Mouse (Mus musculus): ENCODE measurements around the gene Pcdh7. TPM values are rescaled to one million over a fixed set of nuclear protein-coding genes. Genes with fewer than 3 reads are reported as not detected.
A peak's percentile ranks its signal among the peaks of the same experiment; 100 is the strongest.
"Not testable (repeated sequence)": the region's sequence is repeated elsewhere in the genome, so short reads cannot be mapped to it uniquely, and the experiment has no call there.

The Pcdh7 gene
- total RNA-seq, 2 experiments from 2014 or later: 143 to 159 TPM

GRCm38 (mm10) chr5:58039875-58040274, 322.1 kb downstream of the Pcdh7 start:
- no peak for DNase-seq (ENCODE audit: low spot score in 2 of 2)
- intact Hi-C loops (cut with DNase I): no loop called here

- no peak for DNase-seq (ENCODE audit: low spot score in 2 of 2)
- intact Hi-C loops (cut with DNase I): no loop called here
Observed at GRCm38 (mm10) chr5:58044216-58044615, 326.4 kb downstream of the Pcdh7 start.

- intact Hi-C loops (cut with DNase I): no loop called here
- no peak for DNase-seq (ENCODE audit: low spot score in 2 of 2)
Observed at GRCm38 (mm10) chr5:58081054-58081453, 363.3 kb downstream of the Pcdh7 start.

- DNase-seq (ENCODE audit: low spot score in 2 of 2): no peak
- intact Hi-C loops (cut with DNase I): no loop called here
Observed at GRCm38 (mm10) chr5:58082230-58082629, 364.5 kb downstream of the Pcdh7 start.

- DNase-seq (ENCODE audit: low spot score in 2 of 2): no peak
- intact Hi-C loops (cut with DNase I): no loop called here
Observed at GRCm38 (mm10) chr5:58083056-58083455, 365.3 kb downstream of the Pcdh7 start.

GRCm38 (mm10) chr5:58083972-58084371, 366.2 kb downstream of the Pcdh7 start:
- no peak for DNase-seq (ENCODE audit: low spot score in 2 of 2)
- intact Hi-C loops (cut with DNase I): no loop called here

GRCm38 (mm10) chr5:58108665-58109364, 391.0 kb downstream of the Pcdh7 start:
- DNase-seq (ENCODE audit: low spot score in 2 of 2): no peak
- intact Hi-C loops (cut with DNase I): no loop called here

- intact Hi-C loops (cut with DNase I): no loop called here
- DNase-seq (ENCODE audit: low spot score in 2 of 2): no peak
Observed at GRCm38 (mm10) chr5:58116096-58116495, 398.3 kb downstream of the Pcdh7 start.

GRCm38 (mm10) chr5:58117896-58118295, 400.1 kb downstream of the Pcdh7 start:
- intact Hi-C loops (cut with DNase I): no loop called here
- no peak for DNase-seq (ENCODE audit: low spot score in 2 of 2)

- DNase-seq (ENCODE audit: low spot score in 2 of 2): no peak
- intact Hi-C loops (cut with DNase I): no loop called here
Observed at GRCm38 (mm10) chr5:58118930-58119611, 401.3 kb downstream of the Pcdh7 start.

- no peak for DNase-seq (ENCODE audit: low spot score in 2 of 2)
- intact Hi-C loops (cut with DNase I): no loop called here
Observed at GRCm38 (mm10) chr5:58143897-58144296, 426.1 kb downstream of the Pcdh7 start.

GRCm38 (mm10) chr5:58153966-58154365, 436.2 kb downstream of the Pcdh7 start:
- intact Hi-C loops (cut with DNase I): no loop called here
- DNase-seq (ENCODE audit: low spot score in 2 of 2): peak; percentile 4 to 49

- intact Hi-C loops (cut with DNase I): no loop called here
- DNase-seq (ENCODE audit: low spot score in 2 of 2): no peak
Observed at GRCm38 (mm10) chr5:58172218-58172617, 454.5 kb downstream of the Pcdh7 start.

- DNase-seq (ENCODE audit: low spot score in 2 of 2): peak in 1 of 2 experiments; percentile 6
- intact Hi-C loops (cut with DNase I): not testable (repeated sequence)
Observed at GRCm38 (mm10) chr5:58174335-58174734, 456.6 kb downstream of the Pcdh7 start.

GRCm38 (mm10) chr5:58175532-58175931, 457.8 kb downstream of the Pcdh7 start:
- DNase-seq (ENCODE audit: low spot score in 2 of 2): no peak
- intact Hi-C loops (cut with DNase I): no loop called here
